Mouse (Mus musculus) embryonic facial prominence, embryonic 10.5 days (tissue): ENCODE measurements around the gene Hoxa10. TPM values are rescaled to one million over a fixed set of nuclear protein-coding genes. Genes with fewer than 3 reads are reported as not detected.

Experiments used
- DNase-seq: peaks from one replicate; pipeline ENCODE4 v3.0.0-alpha.2; 2017; ENCODE audit warnings: low spot score
- H3K27ac ChIP-seq: fragments of 300-500 bp; sonication (generic); replicated peaks from 2 replicates; pipeline ENCODE4 v1.5.1; 2016; ENCODE audit warnings: mild to moderate bottlenecking
- H3K27me3 ChIP-seq: fragments of 300-500 bp; sonication (generic); replicated peaks from 2 replicates; pipeline ENCODE4 v1.6.1; 2016; ENCODE audit warnings: low read depth, mild to moderate bottlenecking; ENCODE audit not compliant: poor library complexity, severe bottlenecking
- H3K36me3 ChIP-seq: fragments of 300-500 bp; sonication (generic); replicated peaks from 2 replicates; pipeline ENCODE4 v1.6.1; 2016; ENCODE audit warnings: mild to moderate bottlenecking, moderate library complexity
- H3K4me1 ChIP-seq: fragments of 300-500 bp; sonication (generic); 2 replicates; pipeline ENCODE4 v1.6.1; 2016
- H3K4me3 ChIP-seq: fragments of 300-500 bp; sonication (generic); 2 replicates; pipeline ENCODE4 v1.5.1; 2016; ENCODE audit warnings: mild to moderate bottlenecking, moderate library complexity
- H3K9me3 ChIP-seq: fragments of 300-500 bp; sonication (generic); 2 replicates; pipeline ENCODE4 v1.6.1; 2016; ENCODE audit warnings: mild to moderate bottlenecking
- WGBS: fragments of 180-500 bp; shearing (Covaris S2); methylation state at CpG from one replicate; pipeline ENCODE4 v1.1.7; 2016; 5-methylcytosine and 5-hydroxymethylcytosine counted together
- polyA plus RNA-seq: library from polyadenylated mRNA; unstranded; fragments of >200 nt; fragmentation: Nextera tagmentation; extraction: Ambion mirVana; gene quantifications from 2 replicates; pipeline ENCODE4 v1.2.1, GENCODE M21; 2016

The Hoxa10 gene
- polyA plus RNA-seq, 1 experiment from 2014 or later, result not detected

DNA sequence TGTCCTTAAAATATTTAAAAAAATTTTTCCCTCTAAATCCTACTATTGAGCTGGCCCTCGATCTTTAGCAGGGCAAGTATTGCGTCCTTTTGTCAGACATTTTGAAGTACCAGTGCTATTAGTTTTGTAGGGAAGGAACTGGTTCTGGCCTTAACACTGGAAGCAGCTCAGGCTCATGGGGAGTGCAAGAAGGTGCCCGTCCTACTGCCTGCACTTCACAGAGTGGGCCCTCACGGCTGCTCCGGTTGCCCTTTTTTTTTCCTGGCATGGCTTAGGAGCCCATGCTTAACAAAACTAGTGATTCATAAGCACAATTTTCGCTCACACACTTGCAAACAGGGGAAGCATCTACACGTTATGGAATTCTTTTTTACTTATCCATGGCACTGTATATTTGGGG lies 1.7 kb downstream of the Hoxa10 start:
- peaks cover 100% of the 10 kb centered on the region for H3K27me3 ChIP-seq
- peaks cover 11% of the 10 kb centered on the region; the same call in 1 of the 2 replicates for H3K4me1 ChIP-seq
- peak; percentile 54 for DNase-seq
- H3K4me3 ChIP-seq, result no peak overlapping the region
- H3K27ac ChIP-seq, result no peak overlapping the region
- WGBS, result 1% methylated on average over 7 of the region's 7 CpGs
- H3K9me3 ChIP-seq, result no peaks in the 10 kb centered on the region
- no peaks in the 10 kb centered on the region for H3K36me3 ChIP-seq

DNA sequence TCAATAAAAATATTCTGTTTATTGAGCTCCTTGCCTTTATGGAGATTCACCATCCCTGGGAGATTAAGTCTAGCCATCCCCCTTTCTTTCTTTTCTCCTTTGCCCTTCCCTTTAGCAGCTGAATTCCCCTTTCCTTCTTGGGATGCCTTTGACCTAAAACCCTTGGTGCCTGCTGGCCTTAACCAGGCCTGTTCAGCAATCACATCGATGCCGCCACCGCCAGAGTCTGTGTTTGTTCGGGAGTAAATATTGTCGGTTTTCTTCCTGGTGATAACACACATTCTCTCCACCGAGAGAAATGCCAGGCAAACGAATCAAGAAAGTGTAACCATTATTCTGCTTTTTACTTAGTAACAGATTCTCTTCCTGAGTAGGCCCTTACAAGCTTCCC lies 2.5 kb downstream of the Hoxa10 start:
- peak; percentile 36 for DNase-seq
- peaks cover 6% of the 10 kb centered on the region; the same call in 1 of the 2 replicates for H3K4me1 ChIP-seq
- peaks cover 100% of the 10 kb centered on the region for H3K27me3 ChIP-seq
- WGBS, result 1% methylated on average over 7 of the region's 7 CpGs
- H3K36me3 ChIP-seq, result no peaks in the 10 kb centered on the region
- H3K27ac ChIP-seq, result no peak overlapping the region
- no peak overlapping the region for H3K4me3 ChIP-seq
- no peaks in the 10 kb centered on the region for H3K9me3 ChIP-seq

DNA sequence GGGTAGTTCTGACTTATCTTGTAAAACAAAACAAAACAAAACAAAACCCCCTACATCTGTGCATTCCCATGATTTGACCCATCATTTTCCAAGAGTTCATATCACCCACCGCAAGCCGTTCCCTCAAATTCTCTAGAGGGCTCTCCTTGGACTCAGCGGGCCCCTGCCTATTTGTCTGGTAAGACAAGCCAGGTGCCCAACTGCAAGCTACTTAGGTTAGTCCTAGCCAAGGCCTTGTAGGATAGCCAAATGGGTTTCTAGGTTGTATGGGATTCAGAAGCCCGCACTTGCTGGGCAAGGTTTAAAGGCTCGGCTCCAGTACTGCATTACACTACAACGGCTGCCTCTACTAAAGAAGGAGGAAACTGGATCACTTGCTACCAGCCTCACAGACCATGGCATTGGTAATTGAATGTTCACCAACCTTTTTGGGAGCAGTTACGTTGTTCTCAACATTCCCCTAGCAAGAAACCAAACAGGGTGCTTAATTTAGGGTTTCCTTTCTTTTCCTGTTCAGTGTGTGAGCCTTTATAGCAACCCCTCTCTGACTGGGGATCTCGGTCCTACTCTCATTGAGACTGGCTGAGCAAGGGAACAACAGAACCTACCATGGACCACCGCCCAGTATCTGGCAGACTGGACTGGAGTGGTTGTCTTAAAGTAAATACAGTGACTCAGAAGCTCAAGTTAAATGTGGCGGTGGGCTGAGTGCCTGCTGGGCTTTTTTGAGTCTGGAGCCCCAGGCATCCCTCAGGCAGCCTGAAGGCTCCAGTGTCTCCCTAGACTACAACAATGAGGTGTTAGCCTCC lies 3.1 kb downstream of the Hoxa10 start:
- peaks cover 6% of the 10 kb centered on the region; the same call in 1 of the 2 replicates for H3K4me1 ChIP-seq
- DNase-seq, result peak; percentile 40
- H3K36me3 ChIP-seq, result no peaks in the 10 kb centered on the region
- H3K9me3 ChIP-seq, result no peaks in the 10 kb centered on the region
- no peak overlapping the region for H3K4me3 ChIP-seq
- WGBS, result 7% methylated on average over 10 of the region's 10 CpGs
- H3K27me3 ChIP-seq, result peaks cover 100% of the 10 kb centered on the region
- no peak overlapping the region for H3K27ac ChIP-seq

DNA sequence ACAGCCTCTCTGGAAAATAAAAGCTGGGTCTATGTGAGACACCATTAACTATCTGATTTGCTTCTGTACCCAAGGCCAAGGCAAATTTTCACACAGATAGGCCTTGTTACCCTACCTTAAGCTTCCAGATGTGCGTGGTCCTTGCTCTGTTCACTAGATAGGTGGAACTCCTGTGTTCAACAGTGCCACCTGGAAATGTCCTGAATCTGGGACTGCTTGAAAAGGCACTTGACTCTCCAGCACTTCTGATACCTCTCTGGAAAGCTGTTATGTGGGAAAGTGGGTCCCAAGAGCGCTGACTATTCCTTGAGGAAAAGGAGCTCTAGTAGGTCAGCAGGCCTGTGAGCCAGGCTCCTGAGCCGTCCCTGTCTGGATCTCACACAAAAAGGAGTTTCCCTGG lies 3.8 kb downstream of the Hoxa10 start:
- peaks cover 100% of the 10 kb centered on the region for H3K27me3 ChIP-seq
- 7% methylated on average over 3 of the region's 3 CpGs for WGBS
- H3K27ac ChIP-seq, result no peak overlapping the region
- H3K36me3 ChIP-seq, result no peaks in the 10 kb centered on the region
- no peak overlapping the region for H3K4me3 ChIP-seq
- H3K9me3 ChIP-seq, result no peaks in the 10 kb centered on the region
- peaks cover 6% of the 10 kb centered on the region; the same call in 1 of the 2 replicates for H3K4me1 ChIP-seq
- peak; percentile 29 for DNase-seq

DNA sequence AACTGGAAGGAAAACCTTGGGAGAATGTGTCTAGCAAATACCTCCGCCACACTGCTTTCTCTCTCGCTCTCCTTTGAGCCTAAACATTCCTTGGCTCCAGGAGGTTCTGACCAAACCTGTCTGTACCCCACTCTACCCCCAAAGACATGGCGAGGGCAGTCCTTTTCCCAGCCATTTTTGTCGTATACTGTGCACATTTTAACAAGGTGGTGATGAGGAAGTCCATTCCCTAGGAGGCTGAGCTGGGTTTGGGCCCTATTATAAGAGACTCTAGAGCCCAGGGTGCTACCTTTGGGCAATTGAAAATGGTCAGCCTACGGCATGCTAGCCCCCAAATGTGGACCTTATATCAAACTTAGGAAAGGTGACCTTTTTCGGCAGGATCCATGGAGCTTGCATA lies 4.8 kb downstream of the Hoxa10 start:
- 17% methylated on average over 6 of the region's 6 CpGs for WGBS
- Histone ChIP-seq H3K4me1 (peaks cover 6% of the 10 kb centered on the region; the same call in 1 of the 2 replicates), H3K9me3 (no peaks in the 10 kb centered on the region), H3K27ac (no peak overlapping the region), H3K4me3 (no peak overlapping the region), H3K27me3 (peaks cover 100% of the 10 kb centered on the region), H3K36me3 (no peaks in the 10 kb centered on the region)
- DNase-seq, result peak; percentile 16

DNA sequence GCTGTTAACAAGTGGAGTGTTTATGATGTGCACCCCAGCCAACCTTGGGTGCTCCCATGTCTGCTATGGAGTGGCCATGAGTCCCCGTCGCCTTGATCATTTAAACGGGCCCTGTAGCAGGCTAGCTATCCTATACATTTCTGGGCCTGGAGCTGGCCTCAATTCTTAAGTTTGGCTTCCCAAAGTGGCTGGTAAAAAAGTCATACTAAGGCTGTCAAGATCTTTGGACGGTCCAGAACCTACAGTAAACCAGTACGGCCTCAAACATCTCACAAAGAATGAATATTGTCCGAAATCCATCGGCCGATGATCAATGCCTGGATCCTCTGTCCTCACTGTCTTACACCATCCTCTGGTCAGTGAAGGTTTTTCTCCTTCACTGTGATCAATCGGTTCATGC lies 5.4 kb downstream of the Hoxa10 start:
- H3K27ac ChIP-seq, result no peak overlapping the region
- DNase-seq, result peak; percentile 35
- 29% methylated on average over 9 of the region's 9 CpGs for WGBS
- H3K4me3 ChIP-seq, result no peak overlapping the region
- peaks cover 9% of the 10 kb centered on the region; the same call in 1 of the 2 replicates for H3K4me1 ChIP-seq
- no peaks in the 10 kb centered on the region for H3K36me3 ChIP-seq
- no peaks in the 10 kb centered on the region for H3K9me3 ChIP-seq
- H3K27me3 ChIP-seq, result peaks cover 100% of the 10 kb centered on the region

DNA sequence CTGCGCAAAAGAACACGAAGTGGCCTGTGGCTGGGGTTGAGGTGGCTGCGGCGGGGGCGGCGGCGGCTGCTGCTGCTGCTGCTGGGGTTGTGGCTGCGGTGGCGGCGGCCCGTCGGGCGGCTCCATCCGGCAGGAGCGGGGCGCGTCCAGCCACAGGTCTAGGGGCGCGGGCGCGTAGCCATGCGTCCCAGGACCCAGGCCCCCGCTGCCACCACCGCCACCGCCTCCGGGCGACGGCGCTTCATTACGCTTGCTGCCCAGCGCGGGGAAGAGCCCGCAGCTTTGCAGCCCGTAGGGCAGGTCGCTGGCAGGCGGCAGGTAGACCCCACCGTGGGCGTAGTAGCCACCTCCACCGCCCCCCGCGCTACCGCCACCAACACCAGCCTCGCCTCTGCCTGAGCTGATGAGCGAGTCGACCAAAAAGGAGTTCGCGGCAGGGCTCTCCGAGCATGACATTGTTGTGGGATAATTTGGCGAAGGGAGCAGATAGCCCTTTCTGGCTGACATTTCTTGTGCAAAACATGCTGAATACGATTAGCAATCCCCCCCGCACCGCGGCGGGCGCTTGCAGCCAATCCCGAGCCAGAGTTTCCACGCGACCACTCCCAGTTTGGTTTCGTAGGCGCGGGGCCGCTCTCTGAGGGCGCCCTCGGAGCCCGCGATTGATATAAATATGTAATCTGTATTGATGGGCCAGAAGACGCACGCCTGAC lies 6.1 kb downstream of the Hoxa10 start:
- no peak overlapping the region for H3K4me3 ChIP-seq
- H3K27me3 ChIP-seq, result peaks cover 100% of the 10 kb centered on the region
- H3K27ac ChIP-seq, result no peak overlapping the region
- H3K9me3 ChIP-seq, result no peaks in the 10 kb centered on the region
- no peaks in the 10 kb centered on the region for H3K36me3 ChIP-seq
- DNase-seq, result peak; percentile 49
- H3K4me1 ChIP-seq, result peaks cover 9% of the 10 kb centered on the region; the same call in 1 of the 2 replicates
- 1% methylated on average over 68 of the region's 68 CpGs for WGBS

DNA sequence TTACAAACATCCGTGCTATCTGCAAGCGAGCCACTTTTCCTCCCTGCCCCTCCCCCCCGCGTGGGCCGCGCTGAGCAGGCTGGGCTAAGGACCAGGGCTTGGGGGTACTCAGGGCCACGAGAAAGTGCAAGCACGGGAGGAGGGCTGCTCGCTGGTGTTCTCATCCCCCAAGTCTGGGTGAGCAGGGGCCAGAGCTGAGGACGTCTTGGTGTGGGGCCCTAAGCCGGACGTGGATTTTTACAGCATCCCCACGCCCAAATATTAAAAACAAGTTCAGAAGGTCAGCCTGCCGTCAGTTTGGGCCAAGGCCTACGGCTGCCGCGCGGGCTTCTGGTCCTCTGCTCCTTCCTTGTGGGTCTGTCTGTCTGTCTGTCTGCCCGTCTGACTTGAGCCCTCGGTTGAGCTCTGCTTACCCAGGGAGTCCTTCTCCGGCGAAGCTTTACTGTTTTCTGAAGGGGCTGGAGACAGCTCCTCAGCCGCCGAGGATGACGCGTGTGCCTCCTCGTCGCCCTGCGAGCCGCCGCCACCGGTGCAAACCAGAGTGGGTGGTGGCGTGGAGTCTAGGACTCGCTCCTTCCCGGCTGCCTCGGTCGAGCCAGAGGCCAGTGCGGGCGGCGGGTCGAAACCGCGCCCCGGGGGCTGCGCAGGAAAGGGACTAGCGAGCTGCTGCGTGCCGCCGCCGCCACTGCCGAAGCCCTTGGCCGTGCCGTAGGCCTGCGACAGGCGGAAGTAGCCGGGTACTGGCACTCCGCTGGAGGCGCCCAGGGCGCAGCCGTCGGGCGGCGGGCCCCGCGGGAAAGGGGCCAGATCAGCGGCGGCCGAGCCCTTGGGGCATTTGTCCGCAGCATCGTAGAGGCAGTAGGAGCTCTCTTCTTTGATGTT lies 6.9 kb downstream of the Hoxa10 start:
- no peaks in the 10 kb centered on the region for H3K9me3 ChIP-seq
- no peak overlapping the region for H3K4me3 ChIP-seq
- DNase-seq, result peak; percentile 60
- 1% methylated on average over 70 of the region's 70 CpGs for WGBS
- H3K4me1 ChIP-seq, result peaks cover 9% of the 10 kb centered on the region; the same call in 1 of the 2 replicates
- H3K27me3 ChIP-seq, result peaks cover 100% of the 10 kb centered on the region
- no peak overlapping the region for H3K27ac ChIP-seq
- H3K36me3 ChIP-seq, result no peaks in the 10 kb centered on the region

DNA sequence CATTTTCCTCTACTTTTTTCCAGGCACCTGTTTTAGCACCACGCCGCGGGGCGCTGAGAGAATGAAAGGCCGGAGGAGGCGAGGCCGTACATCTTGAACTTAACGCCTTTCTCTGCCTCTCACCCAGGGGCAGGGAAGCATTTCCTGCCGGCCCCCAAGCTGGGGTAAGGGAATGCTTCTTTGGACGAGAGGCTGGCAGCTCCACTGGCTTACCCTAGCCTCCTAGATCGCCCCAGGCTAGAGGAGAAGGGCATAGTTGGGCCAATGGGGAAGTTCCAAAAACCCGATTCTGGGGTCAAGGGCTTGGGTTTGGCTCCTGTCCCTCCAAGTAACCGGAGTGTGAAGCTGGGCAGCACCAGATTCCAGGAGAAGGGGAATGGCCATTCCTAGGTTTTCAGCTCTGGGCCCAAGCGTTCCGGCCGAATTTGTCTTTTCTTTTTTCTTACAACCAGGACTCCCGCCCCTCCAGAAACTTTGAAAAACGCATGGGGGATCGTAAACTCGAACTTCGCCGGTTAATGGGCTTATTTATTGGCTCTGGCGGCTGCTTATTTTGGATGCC lies 7.6 kb downstream of the Hoxa10 start:
- H3K9me3 ChIP-seq, result no peaks in the 10 kb centered on the region
- H3K36me3 ChIP-seq, result no peaks in the 10 kb centered on the region
- peak; percentile 51 for DNase-seq
- 2% methylated on average over 23 of the region's 23 CpGs for WGBS
- H3K27me3 ChIP-seq, result peaks cover 100% of the 10 kb centered on the region
- peaks cover 9% of the 10 kb centered on the region; the same call in 1 of the 2 replicates for H3K4me1 ChIP-seq
- no peak overlapping the region for H3K4me3 ChIP-seq
- H3K27ac ChIP-seq, result no peak overlapping the region

DNA sequence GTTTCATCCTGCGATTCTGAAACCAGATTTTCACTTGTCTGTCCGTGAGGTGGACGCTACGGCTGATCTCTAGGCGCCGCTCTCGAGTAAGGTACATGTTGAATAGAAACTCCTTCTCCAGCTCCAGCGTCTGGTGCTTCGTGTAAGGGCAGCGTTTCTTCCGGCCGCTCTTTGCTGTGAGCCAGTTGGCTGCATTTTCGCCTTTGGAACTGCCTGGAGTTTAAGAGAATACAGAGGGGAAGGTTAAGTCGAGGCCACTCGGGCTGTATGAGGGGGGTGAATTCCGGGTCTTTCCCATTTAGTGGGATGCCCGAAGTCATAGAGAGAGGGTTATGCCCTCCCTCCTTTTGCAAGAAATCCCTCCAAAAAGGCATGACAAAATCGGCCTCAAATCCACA lies 8.1 kb downstream of the Hoxa10 start:
- Histone ChIP-seq H3K4me3 (no peak overlapping the region), H3K27me3 (peaks cover 100% of the 10 kb centered on the region), H3K9me3 (no peaks in the 10 kb centered on the region), H3K36me3 (no peaks in the 10 kb centered on the region), H3K4me1 (peaks cover 9% of the 10 kb centered on the region; the same call in 1 of the 2 replicates), H3K27ac (no peak overlapping the region)
- no peak for DNase-seq
- WGBS, result under 1% methylated on average over 18 of the region's 18 CpGs

DNA sequence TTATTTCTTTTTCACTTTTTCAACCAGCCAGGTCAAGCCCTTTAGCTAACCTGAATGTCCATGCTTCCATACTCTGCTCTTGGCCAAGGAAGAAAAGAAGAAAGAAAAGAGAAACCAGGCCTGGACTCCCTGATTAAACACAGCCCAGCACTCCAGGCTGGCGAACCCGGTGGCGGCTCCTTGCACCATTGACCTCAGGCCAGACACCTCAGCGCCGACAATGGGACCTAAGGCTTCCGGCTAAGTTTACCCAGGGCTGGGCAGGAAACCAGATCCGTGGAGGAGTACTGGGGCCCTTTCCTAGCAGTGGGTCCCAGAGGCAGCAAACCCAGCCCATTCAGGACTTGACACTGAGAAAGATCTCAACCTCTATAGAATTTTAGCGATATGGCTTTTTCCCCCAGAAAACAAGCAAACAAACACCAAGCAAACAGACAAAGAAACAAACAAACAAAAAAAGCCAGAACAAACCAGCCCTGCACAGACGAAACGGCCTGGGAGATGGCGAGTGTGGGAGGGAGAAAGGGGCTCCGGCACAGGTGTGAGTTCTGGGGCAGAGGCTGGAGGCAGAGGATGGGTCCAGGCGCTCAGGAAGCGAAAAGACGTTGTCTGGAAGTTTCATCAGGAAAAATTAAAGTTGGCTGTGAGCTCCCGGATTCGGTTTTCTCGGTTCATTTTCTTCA lies 8.6 kb downstream of the Hoxa10 start:
- WGBS, result 2% methylated on average over 18 of the region's 18 CpGs
- H3K27me3 ChIP-seq, result peaks cover 100% of the 10 kb centered on the region
- H3K4me3 ChIP-seq, result no peak overlapping the region
- DNase-seq, result no peak
- H3K27ac ChIP-seq, result no peak overlapping the region
- peaks cover 9% of the 10 kb centered on the region; the same call in 1 of the 2 replicates for H3K4me1 ChIP-seq
- no peaks in the 10 kb centered on the region for H3K36me3 ChIP-seq
- no peaks in the 10 kb centered on the region for H3K9me3 ChIP-seq
